Mouse (Mus musculus) adrenal gland, postnatal 36 days (tissue): Measurements from ENCODE around the gene Hpca. TPM values are rescaled to one million over a fixed set of nuclear protein-coding genes. Genes with fewer than 3 reads are reported as not detected.

ENCODE experiments used
- DNase-seq, 2 experiments: peaks; one replicate each; pipeline ENCODE4 v3.0.0; 2021; ENCODE audit warnings: mixed read lengths in 1 of 2
- total RNA-seq, 2 experiments: library from RNA; stranded (reverse); gene quantifications; 2 replicates each; pipeline ENCODE4 v1.2.3; 2021

The Hpca gene
- total RNA-seq, 2 experiments from 2014 or later, result 1.2 to 1.3 TPM

GRCm38 (mm10) chr4:129136579-129137391, 14.9 kb upstream of the Hpca start, which contains the start of gene Fndc5:
Gene Fndc5 (plus strand): TSS chr4:129136999.
- DNase-seq, result peak; percentile 33 to 56

- DNase-seq, result no peak
These were observed 14.3 kb upstream of the Hpca start for GRCm38 (mm10) chr4:129136189-129136578.

GRCm38 (mm10) chr4:129135637-129136036, 13.8 kb upstream of the Hpca start:
- DNase-seq, result no peak

GRCm38 (mm10) chr4:129134799-129135585, 13.2 kb upstream of the Hpca start:
- DNase-seq, result peak; percentile 78 to 84

- DNase-seq, result no peak
These were observed 9.0 kb upstream of the Hpca start for GRCm38 (mm10) chr4:129130755-129131303.

- peak; percentile 40 to 63 for DNase-seq
These were observed 8.3 kb upstream of the Hpca start for GRCm38 (mm10) chr4:129130149-129130548.

GRCm38 (mm10) chr4:129129387-129129786, 7.6 kb upstream of the Hpca start:
- DNase-seq, result no peak

- no peak for DNase-seq
These were observed 6.9 kb upstream of the Hpca start for GRCm38 (mm10) chr4:129128582-129129338.

GRCm38 (mm10) chr4:129125736-129126451, 4.1 kb upstream of the Hpca start:
- DNase-seq, result peak in 1 of 2 experiments; percentile 46

GRCm38 (mm10) chr4:129124652-129125146, 2.9 kb upstream of the Hpca start:
- peak in 1 of 2 experiments; percentile 28 for DNase-seq

GRCm38 (mm10) chr4:129122719-129123118, 883 bp upstream of the Hpca start:
- DNase-seq, result no peak

GRCm38 (mm10) chr4:129122107-129122506, 271 bp upstream of the Hpca start:
- DNase-seq, result no peak

- DNase-seq, result peak; percentile 84 to 88
These were observed 1.1 kb downstream of the Hpca start for GRCm38 (mm10) chr4:129120520-129121445.

- DNase-seq, result no peak
These were observed 2.1 kb downstream of the Hpca start for GRCm38 (mm10) chr4:129119708-129120107.

- no peak for DNase-seq
These were observed 3.9 kb downstream of the Hpca start for GRCm38 (mm10) chr4:129117720-129118510.

- DNase-seq, result no peak
These were observed 5.1 kb downstream of the Hpca start for GRCm38 (mm10) chr4:129116703-129117102.

GRCm38 (mm10) chr4:129113083-129113988, 8.5 kb downstream of the Hpca start:
- peak; percentile 42 to 62 for DNase-seq

- DNase-seq, result no peak
These were observed 9.6 kb downstream of the Hpca start for GRCm38 (mm10) chr4:129112231-129112630.
